Mouse (Mus musculus) liver, embryonic 16.5 days (tissue): ENCODE measurements around the gene Sec61a1. TPM values are rescaled to one million over a fixed set of nuclear protein-coding genes. Genes with fewer than 3 reads are reported as not detected.

Experiments used
- ATAC-seq: fragments of 200-750 bp; cut with Nextera tagmentation; 2 replicates; pipeline ENCODE4 v1.8.0; 2017; ENCODE audit warnings: low read depth, mild to moderate bottlenecking, moderate number of reproducible peaks, moderate library complexity
- H3K27ac ChIP-seq: fragments of 300-500 bp; sonication (generic); 2 replicates; pipeline ENCODE4 v1.5.1; 2014; ENCODE audit warnings: mild to moderate bottlenecking, low read length
- H3K27me3 ChIP-seq: fragments of 300-500 bp; sonication (generic); 2 replicates; pipeline ENCODE4 v1.6.1; 2014; ENCODE audit warnings: low read depth, low read length, mixed read lengths; ENCODE audit not compliant: control insufficient read depth, insufficient read depth
- H3K36me3 ChIP-seq: fragments of 300-500 bp; sonication (generic); 2 replicates; pipeline ENCODE4 v1.6.1; 2014; ENCODE audit warnings: mild to moderate bottlenecking; ENCODE audit not compliant: control insufficient read depth, insufficient read depth
- H3K4me1 ChIP-seq: fragments of 300-500 bp; sonication (generic); 2 replicates; pipeline ENCODE4 v1.6.1; 2014; ENCODE audit warnings: low read depth, low read length, mixed read lengths; ENCODE audit not compliant: control insufficient read depth
- H3K4me2 ChIP-seq: fragments of 300-500 bp; sonication (generic); 2 replicates; pipeline ENCODE4 v1.6.1; 2014; ENCODE audit warnings: low read depth, low read length, mixed read lengths
- H3K4me3 ChIP-seq: fragments of 300-500 bp; sonication (generic); 2 replicates; pipeline ENCODE4 v1.5.1; 2014; ENCODE audit warnings: low read depth, mild to moderate bottlenecking, low read length
- H3K9ac ChIP-seq: fragments of 300-500 bp; sonication (generic); 2 replicates; pipeline ENCODE4 v1.6.1; 2014; ENCODE audit warnings: low read depth, low read length
- H3K9me3 ChIP-seq: fragments of 300-500 bp; sonication (generic); replicated peaks from 2 replicates; pipeline ENCODE4 v1.6.1; 2016; ENCODE audit warnings: low read length; ENCODE audit not compliant: control insufficient read depth
- WGBS: fragments of 180-500 bp; shearing (Covaris S2); extraction: QIAGEN DNeasy Blood & Tissue Kit; methylation state at CpG from one replicate; pipeline ENCODE4 v1.1.7; 2014; ENCODE audit not compliant: insufficient replicate concordance; 5-methylcytosine and 5-hydroxymethylcytosine counted together
- polyA plus RNA-seq: library from polyadenylated mRNA; unstranded; fragments of >200 nt; fragmentation: Nextera tagmentation; extraction: Ambion mirVana; gene quantifications from 2 replicates; pipeline ENCODE4 v1.2.1, GENCODE M21; 2015

Gene Sec61a1
- polyA plus RNA-seq, 1 experiment from 2014 or later: 138 TPM

DNA sequence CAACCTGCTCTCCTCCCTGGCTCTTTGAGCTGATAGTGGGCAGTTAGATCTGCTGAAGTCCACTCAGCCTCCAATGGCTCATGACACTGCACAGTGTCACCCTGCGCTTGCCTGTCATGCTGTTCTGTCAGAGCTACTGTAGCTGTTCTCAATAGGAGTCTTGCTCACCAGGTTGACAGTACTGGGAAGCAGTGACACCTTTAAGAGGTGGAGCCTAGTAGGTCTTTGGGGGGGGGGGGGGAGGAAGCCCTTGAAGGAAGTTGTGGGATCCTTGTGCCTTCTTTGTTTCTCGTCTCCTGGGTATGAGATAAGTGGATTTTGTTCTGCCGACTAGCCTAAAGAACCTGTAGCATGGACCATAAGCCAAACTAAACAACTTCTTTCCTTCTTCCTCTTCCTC is 3.9 kb upstream of the Sec61a1 start:
- peaks cover 7% of the 10 kb centered on the region for H3K4me1 ChIP-seq
- H3K9me3 ChIP-seq: no peaks in the 10 kb centered on the region
- no peak overlapping the region for H3K27ac ChIP-seq
- no peaks in the 10 kb centered on the region for H3K27me3 ChIP-seq
- H3K9ac ChIP-seq: no peak overlapping the region
- H3K36me3 ChIP-seq: no peaks in the 10 kb centered on the region
- no peak for ATAC-seq
- H3K4me2 ChIP-seq: no peak overlapping the region
- 23% methylated on average over 3 of the region's 3 CpGs for WGBS
- no peak overlapping the region for H3K4me3 ChIP-seq

DNA sequence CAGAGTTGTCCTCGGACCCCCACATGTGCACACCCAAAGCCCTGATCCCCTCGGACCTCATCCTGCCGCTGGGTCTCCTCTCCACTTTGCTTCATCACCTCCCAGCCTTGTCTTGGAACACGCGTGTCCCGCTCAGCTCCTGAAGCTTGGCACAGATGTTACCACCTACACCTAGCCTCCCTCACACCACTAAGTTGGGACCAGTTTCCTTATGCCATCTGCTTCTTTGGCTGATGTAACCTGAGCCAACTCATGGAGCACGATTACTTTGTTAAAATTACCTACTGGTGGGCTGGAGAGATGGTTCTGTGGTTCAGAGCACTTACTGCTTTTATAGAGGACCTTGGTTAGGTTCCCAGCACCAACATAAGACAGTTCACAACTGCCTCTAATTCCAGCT is 3.1 kb upstream of the Sec61a1 start:
- 75% methylated on average over 7 of the region's 7 CpGs for WGBS
- no peak overlapping the region for H3K4me2 ChIP-seq
- ATAC-seq: no peak
- peaks cover 13% of the 10 kb centered on the region for H3K4me1 ChIP-seq
- no peak overlapping the region for H3K4me3 ChIP-seq
- no peak overlapping the region for H3K9ac ChIP-seq
- no peak overlapping the region for H3K27ac ChIP-seq
- H3K27me3 ChIP-seq: no peaks in the 10 kb centered on the region
- H3K36me3 ChIP-seq: no peaks in the 10 kb centered on the region
- H3K9me3 ChIP-seq: no peaks in the 10 kb centered on the region

DNA sequence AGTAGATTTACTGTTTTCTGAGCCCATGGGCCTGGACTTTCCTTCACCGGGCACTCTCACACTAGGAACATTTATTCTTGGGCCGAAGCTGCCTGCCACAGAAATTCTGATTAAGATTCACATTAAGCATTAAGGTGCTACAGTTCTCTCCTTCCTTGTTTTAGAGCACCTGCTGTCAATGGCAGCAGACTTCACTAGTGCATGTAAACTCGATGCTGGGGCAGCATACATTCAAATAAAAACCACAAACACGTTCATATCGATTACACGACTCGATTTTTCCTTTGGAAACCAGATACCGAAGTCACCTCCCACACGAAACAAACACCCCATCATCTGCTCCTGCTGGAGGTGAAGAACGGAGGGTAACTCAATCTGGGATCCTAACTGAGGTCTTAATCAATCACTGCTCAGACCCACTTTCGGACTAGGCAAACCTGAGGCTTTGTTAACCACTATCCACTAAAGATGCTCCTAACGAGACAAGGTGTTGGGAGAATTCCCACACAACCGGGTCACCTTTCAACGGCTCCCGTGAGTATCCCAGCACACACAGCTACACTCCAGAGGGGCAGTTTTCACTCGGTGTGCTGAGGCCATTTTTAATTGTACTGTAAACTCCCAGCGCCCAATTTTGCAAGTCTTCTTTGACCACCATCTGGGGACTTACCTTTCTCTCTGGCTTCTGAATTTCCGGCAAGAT is 853 bp downstream of the Sec61a1 start:
- Histone ChIP-seq H3K4me2 (peak overlapping the region; percentile 99), H3K4me3 (peak overlapping the region; percentile 94), H3K27me3 (no peaks in the 10 kb centered on the region), H3K9ac (peak overlapping the region; percentile 98), H3K27ac (peak overlapping the region; percentile 93), H3K36me3 (peaks cover 29% of the 10 kb centered on the region), H3K9me3 (no peaks in the 10 kb centered on the region), H3K4me1 (peaks cover 17% of the 10 kb centered on the region)
- 6% methylated on average over 18 of the region's 18 CpGs for WGBS
- ATAC-seq: no peak

DNA sequence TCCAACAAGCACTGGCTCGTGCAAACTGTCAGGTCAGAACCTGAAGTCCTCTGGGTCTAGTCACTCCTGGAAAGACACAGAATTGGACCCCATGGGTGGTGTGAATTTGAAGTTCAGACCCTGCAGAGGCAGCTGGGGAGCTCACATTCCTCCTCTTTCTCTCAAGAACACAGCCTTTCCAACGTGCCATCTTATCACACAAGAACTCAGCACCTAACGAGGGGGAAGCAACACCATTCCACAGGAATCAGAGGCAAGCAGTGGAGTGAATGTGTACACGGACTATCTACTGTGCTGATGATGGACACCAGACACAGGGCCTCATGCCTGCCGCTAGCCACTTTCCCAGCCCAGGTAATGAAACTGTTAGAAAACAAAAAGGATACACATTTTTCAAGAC is 2.0 kb downstream of the Sec61a1 start:
- Histone ChIP-seq H3K27ac (no peak overlapping the region), H3K36me3 (peaks cover 41% of the 10 kb centered on the region)

DNA sequence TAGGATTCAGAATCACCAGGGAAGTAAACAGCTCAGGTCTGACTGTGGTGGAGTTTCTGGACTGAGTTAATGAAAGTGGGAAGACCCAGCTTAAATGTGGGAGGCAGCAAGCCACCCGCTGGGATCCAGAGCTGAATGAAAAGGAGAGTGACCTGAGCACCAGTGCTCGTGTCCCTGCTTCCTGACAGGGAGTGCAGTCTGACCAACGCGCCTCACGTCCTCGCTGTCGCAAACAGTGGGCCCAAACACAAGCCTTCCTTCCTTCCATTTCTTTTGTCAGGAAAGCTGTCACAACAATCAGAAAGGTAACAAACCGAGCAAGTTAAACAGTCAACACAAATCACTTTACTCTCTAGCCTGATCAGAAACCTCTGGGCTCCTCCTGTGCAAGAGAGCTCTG is 2.7 kb downstream of the Sec61a1 start:
- Histone ChIP-seq H3K9ac (no peak overlapping the region), H3K27ac (no peak overlapping the region), H3K9me3 (no peaks in the 10 kb centered on the region), H3K4me3 (no peak overlapping the region), H3K27me3 (no peaks in the 10 kb centered on the region), H3K4me2 (no peak overlapping the region), H3K4me1 (peaks cover 17% of the 10 kb centered on the region), H3K36me3 (peaks cover 47% of the 10 kb centered on the region)
- 84% methylated on average over 8 of the region's 8 CpGs for WGBS
- ATAC-seq: no peak

More for the DNA sequence above, 2.0 kb downstream of the Sec61a1 start:
- peaks cover 17% of the 10 kb centered on the region for H3K4me1 ChIP-seq
- no peaks in the 10 kb centered on the region for H3K27me3 ChIP-seq
- ATAC-seq: no peak
- no peaks in the 10 kb centered on the region for H3K9me3 ChIP-seq
- H3K9ac ChIP-seq: peak overlapping the region; percentile 5
- H3K4me3 ChIP-seq: peak overlapping the region; percentile 94
- peak overlapping the region; percentile 99 for H3K4me2 ChIP-seq
- WGBS: 55% methylated on average over 5 of the region's 5 CpGs

DNA sequence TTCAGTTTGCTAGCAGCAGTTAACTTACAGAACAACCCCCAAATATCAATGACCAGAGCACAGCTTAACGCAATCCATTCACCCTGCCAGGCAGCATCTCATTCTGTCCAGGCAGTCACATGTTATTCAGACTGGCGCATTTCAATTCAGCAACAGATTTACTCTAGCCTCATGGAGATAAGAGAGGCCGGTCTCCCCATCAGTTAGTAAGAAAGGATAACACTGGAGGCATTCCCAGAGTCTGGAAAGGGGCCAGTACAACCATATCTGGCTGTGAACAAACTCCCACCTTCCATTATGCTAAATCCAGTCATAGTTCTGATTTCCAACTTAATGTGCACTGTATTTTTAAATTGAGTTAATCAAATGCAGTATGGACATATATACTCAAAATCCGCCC is 4.2 kb downstream of the Sec61a1 start:
- ATAC-seq: no peak
- peaks cover 15% of the 10 kb centered on the region for H3K4me1 ChIP-seq
- no peak overlapping the region for H3K27ac ChIP-seq
- 69% methylated on average over 4 of the region's 4 CpGs for WGBS
- peaks cover 61% of the 10 kb centered on the region for H3K36me3 ChIP-seq
- H3K4me2 ChIP-seq: no peak overlapping the region
- no peaks in the 10 kb centered on the region for H3K9me3 ChIP-seq
- no peak overlapping the region for H3K9ac ChIP-seq
- H3K4me3 ChIP-seq: no peak overlapping the region
- no peaks in the 10 kb centered on the region for H3K27me3 ChIP-seq

DNA sequence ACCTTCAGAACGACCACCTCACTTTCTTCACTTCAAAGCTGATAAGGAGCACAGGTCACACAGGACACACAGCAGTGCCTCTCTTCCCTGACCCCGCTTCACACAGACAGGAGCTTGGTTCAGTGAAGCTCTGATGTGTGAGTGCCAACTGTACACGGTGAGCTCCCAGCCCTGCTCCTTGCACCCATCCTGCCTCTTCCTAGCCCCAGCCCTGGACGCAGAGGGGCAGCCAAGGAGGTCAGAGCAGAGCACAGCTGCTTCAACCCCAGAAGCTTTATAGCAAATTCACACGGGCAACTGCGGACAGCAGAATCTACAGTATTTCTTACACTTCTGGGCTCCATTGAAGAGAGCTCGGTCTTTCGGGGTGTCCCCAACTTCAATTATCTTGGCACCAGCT is 4.7 kb downstream of the Sec61a1 start:
- H3K4me2 ChIP-seq: no peak overlapping the region
- H3K4me1 ChIP-seq: peaks cover 9% of the 10 kb centered on the region
- H3K27me3 ChIP-seq: no peaks in the 10 kb centered on the region
- no peak overlapping the region for H3K4me3 ChIP-seq
- no peak for ATAC-seq
- no peaks in the 10 kb centered on the region for H3K9me3 ChIP-seq
- H3K27ac ChIP-seq: no peak overlapping the region
- H3K36me3 ChIP-seq: peaks cover 65% of the 10 kb centered on the region
- 83% methylated on average over 8 of the region's 8 CpGs for WGBS
- H3K9ac ChIP-seq: no peak overlapping the region

DNA sequence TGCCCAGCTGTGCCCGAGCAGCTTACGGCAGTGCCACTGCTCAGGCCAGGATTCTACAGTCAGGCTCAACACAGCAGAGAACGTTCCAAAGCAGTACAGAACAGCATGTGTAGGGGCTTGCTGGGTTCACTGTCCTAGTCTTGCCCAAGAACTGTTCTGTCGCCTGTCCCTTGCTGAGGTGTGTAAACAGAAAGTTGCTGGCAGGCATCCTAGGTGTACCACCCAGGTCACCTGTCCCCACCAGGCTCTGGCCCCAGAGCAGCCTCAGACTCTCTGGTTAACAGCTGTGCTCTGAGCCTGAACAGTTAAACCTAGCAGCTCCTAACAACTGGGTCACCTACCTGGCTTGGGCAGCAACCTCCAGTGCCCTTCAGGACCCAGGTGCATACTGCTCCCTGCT is 15.7 kb downstream of the Sec61a1 start:
- ATAC-seq: peak; percentile 58
- H3K4me1 ChIP-seq: peaks cover 47% of the 10 kb centered on the region
- no peaks in the 10 kb centered on the region for H3K9me3 ChIP-seq
- no peak overlapping the region for H3K4me2 ChIP-seq
- H3K27ac ChIP-seq: peak overlapping the region; percentile 96
- H3K27me3 ChIP-seq: no peaks in the 10 kb centered on the region
- no peak overlapping the region for H3K4me3 ChIP-seq
- peaks cover 46% of the 10 kb centered on the region for H3K36me3 ChIP-seq
- WGBS: 67% methylated on average over 4 of the region's 4 CpGs
- peak overlapping the region; percentile 48 for H3K9ac ChIP-seq

DNA sequence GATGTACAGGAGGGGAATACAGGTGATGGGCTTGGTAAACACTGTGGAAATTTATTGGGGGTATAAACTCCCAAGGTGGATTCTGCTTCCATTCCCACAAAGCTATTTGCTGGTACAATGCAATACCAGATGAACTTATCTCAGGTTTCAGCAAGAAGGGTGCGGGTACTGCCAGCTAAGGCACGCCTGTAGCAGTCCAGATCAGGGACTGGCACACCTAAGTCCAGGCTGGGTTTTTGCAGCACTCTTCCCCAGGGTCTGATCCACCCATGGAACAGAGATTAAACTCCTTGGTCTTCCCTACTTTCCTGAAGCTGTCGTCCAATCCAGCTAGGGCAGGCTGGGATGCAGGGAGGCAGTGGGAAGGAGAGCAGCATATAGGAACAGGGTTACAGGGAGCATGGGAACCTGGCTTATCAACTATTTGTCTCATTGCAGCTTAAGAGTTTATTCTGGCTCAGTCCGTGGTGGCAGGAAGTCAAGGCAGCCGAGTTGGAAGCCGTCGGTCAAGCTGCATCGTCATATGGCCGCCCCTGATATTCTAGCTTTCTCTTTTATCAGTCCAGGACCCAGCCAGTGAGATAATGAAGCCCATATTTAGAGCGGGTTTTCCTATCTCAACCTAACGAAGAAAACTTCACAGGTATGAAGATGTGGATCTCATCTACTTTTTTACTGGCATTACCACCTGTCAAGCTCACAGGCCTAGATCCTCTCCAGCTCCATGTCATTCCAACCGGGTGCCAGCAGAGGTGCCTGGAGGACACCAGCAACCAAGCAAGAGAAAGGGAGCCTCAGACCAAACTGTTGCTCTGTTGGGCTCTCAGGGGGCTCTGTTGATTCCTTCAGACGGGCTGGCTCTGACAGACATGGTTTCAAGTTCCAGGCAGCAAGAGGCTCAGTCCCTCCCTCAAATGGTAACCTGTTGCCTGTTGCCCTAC is 16.4 kb downstream of the Sec61a1 start:
- Histone ChIP-seq H3K4me1 (peaks cover 47% of the 10 kb centered on the region), H3K9ac (peak overlapping the region; percentile 48), H3K36me3 (peaks cover 38% of the 10 kb centered on the region), H3K4me3 (peak overlapping the region; percentile 19; the same call in 1 of the 2 replicates), H3K27me3 (no peaks in the 10 kb centered on the region), H3K4me2 (peak overlapping the region; percentile 61), H3K9me3 (no peaks in the 10 kb centered on the region), H3K27ac (peak overlapping the region; percentile 96)
- WGBS: 14% methylated on average over 13 of the region's 13 CpGs
- ATAC-seq: peak; percentile 62
